Mouse (Mus musculus) neural tube, embryonic 10.5 days (tissue): ENCODE results near the gene Slc2a10.
A peak's percentile ranks its signal among the peaks of the same experiment; 100 is the strongest.
"Not testable (repeated sequence)": the region's sequence is repeated elsewhere in the genome, so short reads cannot be mapped to it uniquely, and the experiment has no call there.

Source experiments
- DNase-seq: peaks from one replicate; pipeline ENCODE4 v3.0.0-alpha.2; 2017; ENCODE audit warnings: low spot score; ENCODE audit errors: extremely low spot score

Slc2a10 gene

GRCm38 (mm10) chr2:165498816-165499215 is 4.8 kb upstream of the Slc2a10 start:
- DNase-seq: no peak

- DNase-seq: no peak
Observed at GRCm38 (mm10) chr2:165509686-165510085, 6.1 kb downstream of the Slc2a10 start.

- no peak for DNase-seq
Observed at GRCm38 (mm10) chr2:165510466-165510865, 6.9 kb downstream of the Slc2a10 start.

GRCm38 (mm10) chr2:165510914-165511458 is 7.4 kb downstream of the Slc2a10 start:
- DNase-seq: not testable (repeated sequence)

- not testable (repeated sequence) for DNase-seq
Observed at GRCm38 (mm10) chr2:165511530-165511929, 7.9 kb downstream of the Slc2a10 start.

- no peak for DNase-seq
Observed at GRCm38 (mm10) chr2:165512426-165512825, 8.8 kb downstream of the Slc2a10 start.

GRCm38 (mm10) chr2:165512870-165513600 is 9.4 kb downstream of the Slc2a10 start:
- DNase-seq: no peak

- no peak for DNase-seq
Observed at GRCm38 (mm10) chr2:165515178-165515728, 11.7 kb downstream of the Slc2a10 start.

- no peak for DNase-seq
Observed at GRCm38 (mm10) chr2:165525609-165526008, 22.0 kb downstream of the Slc2a10 start.

- DNase-seq: peak; percentile 80
Observed at GRCm38 (mm10) chr2:165529106-165529505, 25.5 kb downstream of the Slc2a10 start.

GRCm38 (mm10) chr2:165533789-165534188 is 30.2 kb downstream of the Slc2a10 start:
- DNase-seq: no peak

GRCm38 (mm10) chr2:165540975-165541374 is 37.4 kb downstream of the Slc2a10 start:
- DNase-seq: no peak

- no peak for DNase-seq
Observed at GRCm38 (mm10) chr2:165542939-165543669, 39.5 kb downstream of the Slc2a10 start.

GRCm38 (mm10) chr2:165543670-165544016 is 40.1 kb downstream of the Slc2a10 start:
- no peak for DNase-seq

- DNase-seq: no peak
Observed at GRCm38 (mm10) chr2:165545687-165546086, 42.1 kb downstream of the Slc2a10 start.

GRCm38 (mm10) chr2:165546341-165546740 is 42.8 kb downstream of the Slc2a10 start:
- DNase-seq: no peak

GRCm38 (mm10) chr2:165547410-165547809 is 43.8 kb downstream of the Slc2a10 start:
- DNase-seq: no peak

GRCm38 (mm10) chr2:165548627-165549026 is 45.0 kb downstream of the Slc2a10 start:
- DNase-seq: no peak

GRCm38 (mm10) chr2:165550410-165550809 is 46.8 kb downstream of the Slc2a10 start:
- DNase-seq: not testable (repeated sequence)

GRCm38 (mm10) chr2:165554066-165554465 is 50.5 kb downstream of the Slc2a10 start:
- no peak for DNase-seq

- DNase-seq: no peak
Observed at GRCm38 (mm10) chr2:165557278-165557677, 53.7 kb downstream of the Slc2a10 start.

GRCm38 (mm10) chr2:165558916-165559315 is 55.3 kb downstream of the Slc2a10 start:
- DNase-seq: no peak
